Mouse (Mus musculus) hindbrain, embryonic 13.5 days (tissue): Measurements from ENCODE around the gene Cntnap5b. TPM values are rescaled to one million over a fixed set of nuclear protein-coding genes. Genes with fewer than 3 reads are reported as not detected.
A peak's percentile ranks its signal among the peaks of the same experiment; 100 is the strongest.
"Not testable (repeated sequence)": the region's sequence is repeated elsewhere in the genome, so short reads cannot be mapped to it uniquely, and the experiment has no call there.

Experiments
- ATAC-seq: fragments of 200-750 bp; cut with Nextera tagmentation; 2 replicates; pipeline ENCODE4 v1.8.0; 2017; ENCODE audit warnings: moderate TSS enrichment; ENCODE audit not compliant: low FRiP score
- H3K27ac ChIP-seq: fragments of 300-500 bp; sonication (generic); 2 replicates; pipeline ENCODE4 v1.5.1; 2015; ENCODE audit warnings: inconsistent platforms, mild to moderate bottlenecking, moderate library complexity
- H3K27me3 ChIP-seq: fragments of 300-500 bp; sonication (generic); 2 replicates; pipeline ENCODE4 v1.6.1; 2015; ENCODE audit warnings: mild to moderate bottlenecking, inconsistent platforms
- H3K36me3 ChIP-seq: fragments of 300-500 bp; sonication (generic); 2 replicates; pipeline ENCODE4 v1.6.1; 2015; ENCODE audit warnings: mild to moderate bottlenecking, inconsistent platforms
- H3K4me1 ChIP-seq: fragments of 300-500 bp; sonication (generic); replicated peaks from 2 replicates; pipeline ENCODE4 v1.6.1; 2015; ENCODE audit warnings: inconsistent platforms
- H3K4me2 ChIP-seq: fragments of 300-500 bp; sonication (generic); 2 replicates; pipeline ENCODE4 v1.6.1; 2015; ENCODE audit warnings: inconsistent platforms, mild to moderate bottlenecking, moderate library complexity
- H3K4me3 ChIP-seq: fragments of 300-500 bp; sonication (generic); 2 replicates; pipeline ENCODE4 v1.5.1; 2015; ENCODE audit warnings: mild to moderate bottlenecking, inconsistent platforms
- H3K9ac ChIP-seq: fragments of 300-500 bp; sonication (generic); 2 replicates; pipeline ENCODE4 v1.6.1; 2015; ENCODE audit warnings: mild to moderate bottlenecking, inconsistent platforms
- H3K9me3 ChIP-seq: fragments of 300-500 bp; sonication (generic); 2 replicates; pipeline ENCODE4 v1.6.1; 2016; ENCODE audit warnings: inconsistent platforms
- WGBS: fragments of 180-500 bp; shearing (Covaris S2); methylation state at CpG from one replicate; pipeline ENCODE4 v1.1.7; 2015; 5-methylcytosine and 5-hydroxymethylcytosine counted together
- polyA plus RNA-seq: library from polyadenylated mRNA; unstranded; fragments of >200 nt; fragmentation: Nextera tagmentation; extraction: Ambion mirVana; gene quantifications from 2 replicates; pipeline ENCODE4 v1.2.1, GENCODE M21; 2015

Gene Cntnap5b
- polyA plus RNA-seq, 1 experiment from 2014 or later: 1.4 TPM

GRCm38 (mm10) chr1:100001226-100001625 is 228.7 kb downstream of the Cntnap5b start:
- 92% methylated on average over 4 of the region's 4 CpGs for WGBS
- not testable (repeated sequence) for H3K9ac ChIP-seq, ATAC-seq, H3K36me3 ChIP-seq, H3K27me3 ChIP-seq, H3K4me3 ChIP-seq, H3K27ac ChIP-seq, H3K9me3 ChIP-seq, H3K4me2 ChIP-seq, H3K4me1 ChIP-seq

GRCm38 (mm10) chr1:100006021-100006745 is 233.6 kb downstream of the Cntnap5b start:
- no peak overlapping the region for H3K9ac ChIP-seq
- H3K9me3 ChIP-seq: no peaks in the 10 kb centered on the region
- ATAC-seq: no peak
- no peak overlapping the region for H3K27ac ChIP-seq
- H3K4me2 ChIP-seq: no peak overlapping the region
- no peaks in the 10 kb centered on the region for H3K27me3 ChIP-seq
- H3K4me3 ChIP-seq: no peak overlapping the region
- 87% methylated on average over 5 of the region's 5 CpGs for WGBS
- H3K4me1 ChIP-seq: no peaks in the 10 kb centered on the region
- no peaks in the 10 kb centered on the region for H3K36me3 ChIP-seq

GRCm38 (mm10) chr1:100041808-100042207 is 269.2 kb downstream of the Cntnap5b start:
- H3K4me1 ChIP-seq: no peaks in the 10 kb centered on the region
- H3K36me3 ChIP-seq: no peaks in the 10 kb centered on the region
- no peak overlapping the region for H3K4me3 ChIP-seq
- H3K9me3 ChIP-seq: no peaks in the 10 kb centered on the region
- H3K27ac ChIP-seq: no peak overlapping the region
- H3K27me3 ChIP-seq: no peaks in the 10 kb centered on the region
- no peak overlapping the region for H3K4me2 ChIP-seq
- 85% methylated on average over 2 of the region's 2 CpGs for WGBS
- no peak overlapping the region for H3K9ac ChIP-seq
- no peak for ATAC-seq

- no peaks in the 10 kb centered on the region for H3K9me3 ChIP-seq
- no peak overlapping the region for H3K4me2 ChIP-seq
- no peaks in the 10 kb centered on the region for H3K4me1 ChIP-seq
- H3K27me3 ChIP-seq: no peaks in the 10 kb centered on the region
- H3K4me3 ChIP-seq: no peak overlapping the region
- no peaks in the 10 kb centered on the region for H3K36me3 ChIP-seq
- no peak overlapping the region for H3K9ac ChIP-seq
- no peak overlapping the region for H3K27ac ChIP-seq
- ATAC-seq: no peak
- WGBS: 66% methylated on average over 2 of the region's 2 CpGs
Measured at GRCm38 (mm10) chr1:100079812-100080211, 307.2 kb downstream of the Cntnap5b start.

GRCm38 (mm10) chr1:100100516-100100915 is 328.0 kb downstream of the Cntnap5b start:
- Histone ChIP-seq H3K4me3 (no peak overlapping the region), H3K9ac (no peak overlapping the region), H3K4me2 (no peak overlapping the region), H3K4me1 (no peaks in the 10 kb centered on the region), H3K9me3 (no peaks in the 10 kb centered on the region), H3K36me3 (no peaks in the 10 kb centered on the region), H3K27me3 (no peaks in the 10 kb centered on the region), H3K27ac (no peak overlapping the region)
- no peak for ATAC-seq

- Histone ChIP-seq H3K27ac (no peak overlapping the region), H3K36me3 (no peaks in the 10 kb centered on the region), H3K9me3 (no peaks in the 10 kb centered on the region), H3K4me2 (no peak overlapping the region), H3K9ac (no peak overlapping the region), H3K4me1 (no peaks in the 10 kb centered on the region), H3K27me3 (no peaks in the 10 kb centered on the region), H3K4me3 (no peak overlapping the region)
- no peak for ATAC-seq
- 75% methylated on average over 1 of the region's 1 CpGs for WGBS
Measured at GRCm38 (mm10) chr1:100101017-100101416, 328.5 kb downstream of the Cntnap5b start.

GRCm38 (mm10) chr1:100104343-100104742 is 331.8 kb downstream of the Cntnap5b start:
- Histone ChIP-seq H3K9ac (no peak overlapping the region), H3K27ac (no peak overlapping the region), H3K4me1 (no peaks in the 10 kb centered on the region), H3K9me3 (no peaks in the 10 kb centered on the region), H3K4me3 (no peak overlapping the region), H3K27me3 (no peaks in the 10 kb centered on the region), H3K36me3 (no peaks in the 10 kb centered on the region), H3K4me2 (no peak overlapping the region)
- no peak for ATAC-seq
- WGBS: 79% methylated on average over 2 of the region's 2 CpGs

GRCm38 (mm10) chr1:100122410-100122935 is 349.9 kb downstream of the Cntnap5b start:
- ATAC-seq: no peak
- Histone ChIP-seq H3K4me3 (no peak overlapping the region), H3K27me3 (no peaks in the 10 kb centered on the region), H3K9me3 (no peaks in the 10 kb centered on the region), H3K4me2 (no peak overlapping the region), H3K4me1 (no peaks in the 10 kb centered on the region), H3K36me3 (no peaks in the 10 kb centered on the region), H3K9ac (no peak overlapping the region), H3K27ac (no peak overlapping the region)

- no peak for ATAC-seq
- H3K4me3 ChIP-seq: no peak overlapping the region
- 47% methylated on average over 2 of the region's 2 CpGs for WGBS
- H3K27me3 ChIP-seq: no peaks in the 10 kb centered on the region
- H3K27ac ChIP-seq: no peak overlapping the region
- H3K9me3 ChIP-seq: no peaks in the 10 kb centered on the region
- no peak overlapping the region for H3K4me2 ChIP-seq
- no peak overlapping the region for H3K9ac ChIP-seq
- no peaks in the 10 kb centered on the region for H3K4me1 ChIP-seq
- H3K36me3 ChIP-seq: no peaks in the 10 kb centered on the region
Measured at GRCm38 (mm10) chr1:100163588-100164357, 391.2 kb downstream of the Cntnap5b start.

- Histone ChIP-seq H3K4me1 (no peaks in the 10 kb centered on the region), H3K27me3 (no peaks in the 10 kb centered on the region), H3K9ac (no peak overlapping the region), H3K36me3 (no peaks in the 10 kb centered on the region), H3K27ac (no peak overlapping the region), H3K4me3 (no peak overlapping the region), H3K9me3 (no peaks in the 10 kb centered on the region), H3K4me2 (no peak overlapping the region)
- ATAC-seq: no peak
Measured at GRCm38 (mm10) chr1:100171566-100171965, 399.0 kb downstream of the Cntnap5b start.

GRCm38 (mm10) chr1:100180050-100180449 is 407.5 kb downstream of the Cntnap5b start:
- H3K4me2 ChIP-seq: no peak overlapping the region
- H3K9ac ChIP-seq: no peak overlapping the region
- no peaks in the 10 kb centered on the region for H3K4me1 ChIP-seq
- H3K27ac ChIP-seq: no peak overlapping the region
- H3K9me3 ChIP-seq: no peaks in the 10 kb centered on the region
- WGBS: 89% methylated on average over 5 of the region's 5 CpGs
- ATAC-seq: peak; percentile 95
- no peak overlapping the region for H3K4me3 ChIP-seq
- no peaks in the 10 kb centered on the region for H3K27me3 ChIP-seq
- H3K36me3 ChIP-seq: no peaks in the 10 kb centered on the region

- ATAC-seq: peak; percentile 88
- 11% methylated on average over 5 of the region's 6 CpGs for WGBS
- Histone ChIP-seq H3K27ac (no peak overlapping the region), H3K4me1 (no peaks in the 10 kb centered on the region), H3K36me3 (no peaks in the 10 kb centered on the region), H3K4me2 (no peak overlapping the region), H3K4me3 (no peak overlapping the region), H3K9ac (no peak overlapping the region), H3K9me3 (no peaks in the 10 kb centered on the region), H3K27me3 (no peaks in the 10 kb centered on the region)
Measured at GRCm38 (mm10) chr1:100231980-100232608, 459.5 kb downstream of the Cntnap5b start.
